Mouse (Mus musculus) right cerebral cortex, adult 2 months (tissue): Measurements from ENCODE around the gene Cpsf4l.

ENCODE experiments used
- DNase-seq, 2 experiments: peaks; one replicate each; pipeline ENCODE4 v3.0.0; 2021 to 2022; ENCODE audit warnings: low spot score in 2 of 2

Gene Cpsf4l

DNA sequence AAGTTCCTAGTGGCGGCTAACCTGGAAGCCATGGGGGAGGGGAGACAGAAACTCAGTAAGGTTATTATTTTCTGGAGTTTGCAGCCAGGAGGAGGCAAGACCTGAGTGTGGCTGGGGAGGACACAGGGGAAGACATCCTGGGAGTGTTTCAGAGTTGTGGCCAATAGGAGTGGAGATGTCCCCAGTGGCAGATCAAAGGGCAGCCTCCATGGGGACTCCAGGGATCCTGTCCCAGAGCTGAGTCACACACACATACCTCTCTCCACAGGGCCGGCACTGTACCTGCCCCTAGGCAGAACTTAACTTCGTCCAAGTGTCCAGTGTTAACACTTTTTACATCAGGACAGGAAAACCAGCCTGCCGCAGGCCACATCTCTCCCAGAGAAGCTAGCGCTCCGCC, 25.3 kb upstream of the Cpsf4l start:
- DNase-seq: no peak

DNA sequence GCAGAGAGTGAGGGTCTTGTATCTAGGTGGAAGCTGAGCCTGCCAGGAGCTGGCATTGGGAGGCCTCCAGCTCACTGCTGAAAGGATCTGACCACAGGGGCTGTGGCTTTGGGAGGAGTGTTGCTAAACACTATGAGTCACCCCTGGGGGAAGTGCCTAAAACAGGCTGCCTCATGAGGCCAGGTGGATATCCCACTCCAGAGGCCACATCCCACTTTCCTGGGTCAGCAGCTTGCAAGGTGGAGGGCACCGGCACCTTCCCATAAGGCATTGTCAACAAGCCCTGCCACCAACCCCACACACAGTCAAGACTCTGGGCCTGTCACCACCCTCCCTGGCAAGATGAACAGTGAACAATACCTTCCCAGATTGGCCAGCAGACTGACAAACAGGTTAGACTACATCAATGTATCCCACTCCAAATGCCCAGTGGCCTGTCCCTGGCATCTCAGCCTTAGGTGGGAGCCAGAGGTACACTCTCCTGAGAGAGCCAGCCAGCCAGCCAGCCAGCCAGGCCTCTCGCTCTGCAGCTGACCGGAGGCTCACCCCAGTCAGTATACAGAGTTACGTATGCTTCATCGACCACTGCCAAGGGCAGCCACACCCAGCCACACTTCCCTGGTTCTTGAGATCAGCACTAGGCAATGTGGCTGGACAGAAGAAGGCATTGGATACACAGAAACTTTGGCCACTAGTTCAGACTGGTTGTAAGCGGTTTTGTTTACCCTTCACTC, 24.0 kb upstream of the Cpsf4l start:
- no peak for DNase-seq

DNA sequence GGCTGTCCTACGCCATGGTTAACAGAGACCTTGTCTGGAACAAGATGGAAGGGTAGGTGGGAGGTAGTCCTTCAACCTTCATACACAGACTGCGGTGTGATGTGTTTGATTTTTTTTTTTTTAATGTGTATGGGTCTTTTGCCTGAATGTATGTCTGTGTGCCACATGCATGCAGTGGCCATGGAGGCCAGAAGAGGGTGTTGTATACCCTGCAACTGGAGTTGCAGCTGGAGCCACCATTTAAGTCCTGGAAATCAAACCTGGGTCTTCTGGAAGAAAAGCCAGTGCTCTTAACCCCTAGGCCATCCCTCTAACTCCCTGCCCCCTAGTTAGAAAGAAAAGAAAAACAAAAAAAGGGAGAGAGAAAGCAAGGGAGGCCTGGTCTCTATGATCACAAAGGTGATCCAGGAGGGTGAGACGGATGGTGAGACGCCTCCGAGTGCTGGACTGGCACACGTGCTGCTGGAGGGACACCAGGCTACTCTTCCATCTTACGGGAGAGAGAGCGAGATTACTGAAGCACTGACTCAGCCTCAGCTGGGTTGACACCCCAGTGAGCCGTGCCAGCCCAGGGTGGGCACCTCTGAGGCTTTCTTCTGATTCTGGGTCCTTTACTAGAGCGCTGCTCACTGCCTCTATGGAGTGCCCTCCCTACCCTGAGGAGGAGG, 22.3 kb upstream of the Cpsf4l start:
- no peak for DNase-seq

DNA sequence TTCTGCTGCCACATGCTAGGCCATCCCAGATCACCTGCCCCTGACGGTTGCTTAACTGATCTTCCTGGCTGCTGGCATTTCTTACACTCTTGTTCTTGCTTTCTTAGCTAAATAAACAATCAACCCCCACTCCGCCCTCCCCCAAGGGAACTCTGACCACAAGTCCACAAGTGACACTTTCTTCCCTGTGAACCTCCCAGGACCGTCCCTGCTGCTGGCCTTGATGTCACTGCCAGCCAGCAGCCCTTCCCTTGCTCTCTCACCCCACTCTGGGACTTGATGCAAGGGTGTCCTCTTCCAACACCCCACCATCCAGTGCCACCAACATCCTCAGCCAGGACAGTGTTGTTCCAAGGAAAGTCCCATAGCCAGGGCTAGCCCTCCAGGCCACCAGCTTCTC, 21.1 kb upstream of the Cpsf4l start:
- DNase-seq: no peak

DNA sequence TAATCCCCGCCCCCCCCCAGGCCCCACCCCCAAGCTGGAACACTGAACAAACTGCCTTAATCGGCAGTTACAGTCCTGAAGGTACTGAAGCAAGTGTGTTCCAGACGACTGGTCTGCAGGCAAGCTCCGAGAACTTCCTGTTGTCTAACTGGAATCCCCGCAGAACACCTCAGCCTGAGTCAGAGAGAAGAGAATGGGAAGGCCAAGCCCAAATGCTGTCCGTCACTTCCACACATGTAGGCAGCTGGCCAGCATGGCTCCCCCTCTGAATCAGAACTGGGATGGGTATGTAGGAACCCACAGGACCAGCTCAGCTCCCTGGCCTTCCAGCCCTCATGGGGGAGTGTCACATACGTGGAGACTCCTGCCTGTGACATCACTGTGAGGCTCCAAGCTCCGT, 20.1 kb upstream of the Cpsf4l start:
- DNase-seq: no peak

DNA sequence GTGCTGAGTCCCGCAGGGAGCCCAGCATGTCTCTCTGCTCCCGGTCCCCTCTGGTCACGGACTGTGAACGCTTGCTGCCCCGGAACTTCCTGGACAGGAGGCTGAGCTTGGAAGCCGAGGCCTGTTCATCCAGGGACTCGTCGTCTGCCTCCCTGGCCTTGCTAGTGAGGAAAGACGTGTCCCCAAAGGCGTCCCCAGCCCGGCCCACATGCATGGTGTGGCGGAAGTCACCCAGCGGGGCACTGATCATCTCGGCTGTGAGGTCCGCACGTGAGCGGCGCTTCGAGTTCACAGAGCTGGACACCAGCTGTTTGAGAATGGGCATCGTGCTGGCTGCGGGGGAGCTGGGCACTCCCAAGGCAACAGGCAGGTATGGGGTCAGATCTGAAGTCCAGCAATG, 19.4 kb upstream of the Cpsf4l start:
- no peak for DNase-seq

DNA sequence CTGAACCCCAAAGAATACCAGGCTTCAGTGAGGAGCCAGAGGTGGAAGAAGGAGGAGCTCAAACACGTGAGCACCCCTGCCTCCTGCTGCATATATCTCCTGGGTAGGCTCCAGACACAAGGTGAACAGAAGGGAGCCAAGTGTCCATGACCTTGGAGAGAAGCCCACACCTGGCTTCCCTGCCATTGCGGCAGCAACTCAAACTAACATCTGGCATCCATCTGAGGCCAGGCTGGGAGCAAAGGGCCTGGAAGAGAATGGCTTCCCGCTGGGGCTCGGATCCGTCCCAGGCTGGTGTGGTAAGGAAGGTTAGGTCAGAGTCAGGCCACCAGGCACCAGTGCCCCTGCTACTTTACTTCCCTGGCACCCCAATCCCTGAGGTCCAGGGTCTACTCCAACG, 18.2 kb upstream of the Cpsf4l start:
- no peak for DNase-seq

DNA sequence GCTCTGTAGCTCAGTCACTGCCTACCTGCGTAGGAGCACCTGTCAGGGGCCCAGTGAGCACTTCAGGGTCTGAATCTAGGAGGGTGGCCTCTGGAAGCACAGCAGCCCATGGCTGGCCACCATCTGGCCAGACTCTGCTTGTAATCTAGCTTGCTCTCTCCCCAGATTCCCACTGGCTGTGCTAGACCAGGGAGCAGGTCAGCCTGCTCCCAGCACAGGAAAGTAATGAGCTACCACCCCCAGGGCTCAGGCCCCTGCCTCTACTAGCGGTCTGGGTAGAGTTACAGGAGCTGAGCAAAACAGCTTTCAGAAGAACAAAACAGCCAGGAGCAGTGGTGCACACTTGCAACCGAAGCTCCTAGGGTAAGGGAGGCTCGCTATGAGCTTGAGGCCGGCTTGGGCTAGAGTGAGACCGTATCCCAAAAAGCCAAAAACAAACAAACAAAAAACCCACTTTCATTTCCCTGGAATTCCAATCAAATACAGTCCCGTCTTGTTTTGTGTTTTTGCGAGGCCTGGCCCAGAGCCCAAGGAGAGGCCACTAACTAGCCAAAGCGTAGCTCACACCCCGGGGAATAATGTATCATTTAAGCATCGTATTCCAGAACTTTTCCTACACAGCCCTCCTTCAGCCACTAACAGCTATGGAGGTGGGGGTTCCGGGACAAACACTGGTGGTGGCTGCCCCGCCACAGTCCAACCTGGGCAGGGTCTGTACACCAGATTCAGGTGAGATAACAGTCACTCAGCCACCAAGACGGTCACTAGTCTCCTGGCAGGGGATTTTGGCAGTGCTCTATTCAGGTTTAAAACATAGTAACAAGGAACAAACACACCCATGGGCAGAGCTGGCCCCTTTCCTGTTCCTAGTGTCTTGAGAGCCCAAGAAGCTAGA, 17.4 kb upstream of the Cpsf4l start:
- DNase-seq: no peak

DNA sequence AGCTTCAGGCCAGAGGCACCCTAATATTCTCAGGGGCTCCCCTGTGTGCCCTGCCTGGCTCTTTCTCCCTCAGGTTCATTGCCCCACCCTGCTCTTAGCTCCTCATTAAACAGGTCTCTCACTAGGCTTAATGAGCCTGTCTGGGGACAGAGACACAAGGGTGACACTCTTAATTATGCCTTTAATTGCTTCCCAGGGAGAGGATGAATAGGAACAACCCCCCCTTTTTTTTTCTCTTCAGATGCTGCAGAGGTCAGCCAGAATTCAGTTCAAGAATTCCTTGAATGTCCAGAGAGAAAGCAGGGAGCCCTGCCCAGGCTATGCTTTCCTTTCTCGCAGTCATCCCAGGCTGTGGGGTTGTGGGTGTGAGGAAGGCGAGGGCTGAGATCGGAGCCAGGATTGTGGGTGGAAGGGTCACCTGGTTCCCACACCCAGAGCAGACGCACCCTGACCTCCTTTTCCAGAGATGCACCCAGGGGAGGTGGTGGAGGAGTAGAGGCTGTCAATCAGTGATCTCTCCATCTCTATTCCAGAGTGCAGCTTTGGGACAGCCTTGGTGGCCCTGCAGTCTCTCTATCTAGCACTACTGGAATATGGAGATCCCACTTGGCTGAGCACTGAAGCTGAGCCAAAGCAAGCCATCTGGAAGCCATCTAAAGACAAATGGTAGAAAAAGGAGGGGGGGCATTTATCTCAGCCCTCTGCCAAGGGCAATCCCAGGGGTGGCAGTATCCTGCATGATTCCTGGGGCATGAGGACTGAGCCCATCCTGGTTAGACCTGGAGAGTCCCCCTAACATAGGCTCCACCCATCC, 15.6 kb upstream of the Cpsf4l start:
- DNase-seq: no peak

DNA sequence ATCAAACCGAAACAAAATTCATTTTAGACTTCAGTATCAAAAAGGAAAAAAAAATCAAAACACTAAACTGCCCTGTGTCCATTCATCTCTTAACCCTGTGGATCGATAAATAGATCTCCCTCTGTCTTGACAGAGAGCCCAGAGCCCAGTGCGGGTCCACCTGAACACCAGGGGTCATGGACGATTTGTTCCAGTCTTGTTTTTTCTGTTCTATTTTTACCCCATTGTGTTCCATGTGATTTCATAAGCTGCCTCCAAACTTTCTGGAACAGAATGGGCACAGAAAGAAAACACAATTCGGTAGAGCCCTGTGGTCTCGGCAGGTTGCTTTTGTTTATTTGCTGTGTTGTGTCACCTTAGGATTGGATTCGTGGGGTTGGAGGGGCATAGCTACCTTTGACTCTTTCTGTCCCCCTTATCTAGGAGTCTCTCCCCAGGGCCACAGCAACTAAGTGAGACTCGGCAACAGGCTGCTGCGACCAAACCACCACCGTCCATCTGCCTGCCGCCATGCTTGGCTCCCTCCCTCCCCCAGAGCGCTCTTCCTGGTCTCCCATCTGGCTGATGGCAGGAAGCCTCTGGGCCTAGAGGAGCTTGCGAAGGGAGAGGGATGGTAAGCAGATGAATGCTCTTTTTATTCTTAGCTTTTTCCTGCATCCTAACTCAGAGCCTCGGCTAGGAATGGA, 12.7 kb upstream of the Cpsf4l start:
- DNase-seq: no peak

DNA sequence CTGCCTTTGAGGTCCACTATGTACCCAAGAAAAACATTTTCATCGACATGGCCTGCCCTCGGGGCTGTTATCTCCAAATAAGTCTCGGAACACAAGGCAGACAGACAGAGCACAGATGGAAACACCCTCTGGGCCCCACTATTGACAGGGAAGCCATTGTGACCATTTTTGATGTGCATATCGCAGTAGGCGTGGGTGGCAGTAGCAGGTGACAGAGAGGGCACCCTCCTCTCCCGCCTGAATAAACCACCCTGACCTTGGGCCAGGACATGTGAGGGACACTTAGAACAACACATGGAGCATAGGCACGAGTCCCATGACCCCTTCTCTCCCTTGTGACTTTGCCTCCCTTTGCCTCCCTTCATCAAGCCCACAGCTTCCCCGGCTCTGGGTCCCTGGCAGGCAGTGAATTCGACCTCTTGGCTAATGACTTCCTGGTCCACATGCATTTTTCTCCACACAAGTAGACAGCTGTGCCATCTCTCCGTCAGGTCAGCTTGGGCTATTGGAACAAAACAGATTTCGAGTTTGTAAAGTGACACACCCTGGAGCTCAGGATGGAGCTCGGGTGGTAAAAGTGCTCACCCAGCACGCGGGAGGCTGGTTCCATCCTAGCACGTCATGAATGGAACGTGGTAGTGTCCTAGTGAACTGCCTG, 8.1 kb upstream of the Cpsf4l start:
- DNase-seq: no peak

DNA sequence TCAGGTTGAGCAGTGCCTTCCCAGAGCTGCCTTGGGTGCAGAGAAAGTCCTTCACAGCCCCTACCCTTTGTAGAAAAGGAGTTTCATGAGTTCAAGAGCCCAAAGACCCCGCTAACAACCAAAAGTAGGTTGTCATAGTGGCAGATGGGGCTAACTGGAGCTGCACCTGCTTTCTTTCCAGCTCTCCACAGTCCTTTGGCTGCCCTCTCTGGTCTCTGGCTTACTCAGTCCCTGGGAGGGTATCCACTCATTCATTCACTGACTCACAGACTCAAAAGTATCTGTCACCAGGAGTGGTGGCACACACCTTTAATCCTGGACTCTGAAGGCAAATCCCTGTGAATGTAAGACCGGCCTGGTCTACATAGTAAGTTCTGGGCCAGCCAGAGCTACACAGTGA, 6.3 kb upstream of the Cpsf4l start:
- no peak for DNase-seq

DNA sequence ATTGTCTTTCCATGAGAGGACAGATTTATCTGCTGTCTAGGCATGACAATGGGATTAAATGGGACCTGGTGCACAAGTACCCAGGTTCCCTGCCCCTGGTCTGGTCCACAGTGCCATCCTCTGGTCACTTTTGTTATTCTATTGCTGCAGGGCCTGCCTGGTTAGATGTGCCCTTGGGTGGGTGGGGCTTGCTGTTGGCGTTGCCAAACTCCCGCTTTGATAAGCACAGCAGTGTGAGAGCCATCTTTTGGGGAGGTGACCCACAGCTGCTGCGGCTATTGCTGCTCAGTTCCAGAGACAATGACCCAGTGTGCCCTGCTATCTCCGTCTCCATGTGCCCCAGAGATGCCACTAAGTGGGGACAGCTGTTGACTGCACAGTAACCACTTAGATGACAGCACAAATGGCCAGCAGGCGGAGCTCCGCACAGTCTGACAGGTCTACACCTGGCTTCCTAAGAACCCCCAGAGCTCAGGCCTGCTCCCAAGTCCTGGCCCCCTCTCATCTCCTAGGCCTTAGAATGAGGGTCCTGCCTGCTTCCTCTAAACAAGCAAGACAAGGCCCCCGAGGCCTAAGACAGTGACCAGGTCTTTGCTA, 5.4 kb upstream of the Cpsf4l start:
- DNase-seq: no peak

DNA sequence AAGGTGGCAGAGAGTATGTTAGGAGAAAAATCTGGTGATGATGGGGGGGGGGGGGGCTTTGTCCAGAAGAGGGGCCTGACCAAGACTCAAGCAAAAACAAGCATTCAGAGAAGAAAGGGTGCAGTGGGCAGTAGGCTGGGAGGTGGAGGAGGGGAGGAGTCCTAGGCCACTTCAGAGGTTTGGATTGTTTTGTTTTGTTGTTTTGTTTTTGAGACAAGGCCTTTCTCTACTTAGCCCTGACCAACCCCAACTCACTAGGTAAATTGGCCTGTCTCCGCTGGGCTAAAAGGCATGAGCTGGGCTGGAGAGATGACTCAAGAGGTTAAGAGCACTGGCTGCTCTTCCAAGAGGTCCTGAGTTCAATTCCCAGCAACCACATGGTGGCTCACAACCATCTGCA, 1.2 kb upstream of the Cpsf4l start:
- no peak for DNase-seq

DNA sequence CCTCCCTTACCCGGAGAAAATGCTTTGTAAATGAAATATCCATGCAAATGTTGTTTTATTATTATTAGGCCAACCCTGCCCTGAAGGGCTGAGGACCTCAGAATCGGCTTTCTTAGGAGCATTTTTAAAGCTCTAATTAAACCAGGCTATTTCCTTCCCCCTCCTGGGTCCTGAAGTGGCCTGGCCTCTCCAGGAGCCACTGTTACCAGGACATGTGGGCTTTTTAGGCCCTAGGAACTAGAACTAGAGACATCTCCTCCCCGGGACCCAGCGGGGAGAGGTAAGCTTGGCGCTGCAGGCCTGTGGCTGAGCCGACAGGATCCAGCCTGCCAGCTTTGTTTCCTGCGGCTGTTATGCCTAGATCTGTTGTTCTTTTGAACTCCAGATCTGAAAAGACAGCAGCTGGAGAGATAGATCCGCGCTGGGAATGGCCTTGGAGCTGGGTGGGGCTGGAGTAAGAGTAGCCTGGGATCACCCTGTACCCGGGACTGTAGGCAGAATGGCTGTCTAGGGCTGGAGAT, 500 bp upstream of the Cpsf4l start:
- DNase-seq: no peak

DNA sequence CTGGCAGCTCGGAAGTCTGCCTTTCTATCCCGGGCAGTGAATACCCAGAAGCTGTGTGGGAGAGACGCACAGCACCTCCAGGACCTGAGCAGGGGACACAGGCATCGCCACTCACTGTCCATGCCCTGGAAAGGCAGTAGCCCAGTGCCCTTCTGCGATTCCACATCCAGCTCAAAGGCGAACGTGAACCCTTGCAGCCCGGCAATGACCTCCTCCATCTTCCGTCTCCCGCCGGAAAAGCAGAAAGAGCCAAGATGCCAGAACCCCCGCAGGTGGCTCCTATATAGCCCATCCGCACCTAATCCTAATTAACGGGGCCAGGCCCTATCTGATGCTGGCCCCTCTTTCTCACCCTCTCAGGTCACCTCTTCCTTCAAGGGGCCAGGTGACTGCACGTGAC, 545 bp downstream of the Cpsf4l start:
- no peak for DNase-seq

DNA sequence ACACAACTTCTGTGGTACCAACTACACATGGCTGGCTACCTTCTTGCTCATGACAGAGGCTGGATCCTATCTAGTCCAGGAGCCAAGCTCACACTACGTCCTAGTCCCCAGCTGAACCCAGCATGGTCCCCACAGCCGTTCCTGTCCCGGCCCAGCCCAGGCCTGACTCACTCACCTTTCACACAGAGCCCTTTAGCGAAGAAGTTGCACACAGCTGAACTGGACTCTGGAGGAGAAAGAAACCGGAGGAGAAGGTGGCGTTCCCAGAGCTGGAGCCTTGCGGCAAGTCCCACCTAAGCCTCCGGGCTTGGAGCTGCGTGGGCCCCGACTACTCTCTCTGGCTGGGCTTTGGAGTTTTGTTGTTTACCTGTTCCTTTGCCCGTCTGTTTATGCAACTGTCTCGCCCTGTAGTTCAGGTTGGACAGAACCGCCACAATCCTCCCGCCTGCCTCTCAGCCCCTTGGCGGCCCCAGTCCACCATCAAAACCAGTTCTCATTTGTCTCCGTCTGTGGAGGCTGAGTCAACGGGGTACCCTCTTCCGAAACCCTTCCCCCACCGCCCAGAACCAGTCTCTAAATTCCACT, 1.1 kb downstream of the Cpsf4l start:
- no peak for DNase-seq

DNA sequence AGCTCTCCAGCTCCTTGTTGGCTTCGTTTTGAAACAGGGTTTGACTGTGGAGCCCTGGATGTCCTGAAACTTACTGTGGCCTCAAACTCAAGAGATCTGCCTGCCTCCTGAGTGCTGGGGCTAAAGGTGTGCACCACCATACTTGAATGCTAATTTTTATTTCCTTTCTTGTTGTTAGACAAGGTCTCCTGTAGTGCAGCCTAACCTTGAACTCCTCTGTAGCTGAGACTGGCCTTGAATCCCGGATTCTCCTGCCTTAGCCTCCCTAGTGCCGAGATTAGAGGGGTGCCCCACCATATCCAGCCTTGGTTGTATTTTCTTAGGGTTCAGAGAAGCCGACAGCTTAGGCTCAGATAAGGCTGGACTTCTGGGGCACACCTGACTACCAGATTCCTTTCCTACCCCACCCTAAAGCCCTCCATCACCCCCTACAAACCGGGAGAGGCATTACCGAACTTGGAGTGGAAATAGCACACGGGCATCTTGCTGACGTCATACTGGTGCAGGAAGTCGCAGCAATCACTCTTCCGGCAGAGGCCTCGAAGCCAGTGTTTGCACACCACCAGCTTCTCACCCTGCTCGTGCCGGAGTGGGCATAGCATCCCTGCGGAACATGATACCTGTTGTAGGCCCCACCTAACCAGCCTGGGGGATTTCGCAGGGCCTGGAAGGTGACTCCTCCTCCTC, 3.7 kb downstream of the Cpsf4l start:
- DNase-seq: no peak

DNA sequence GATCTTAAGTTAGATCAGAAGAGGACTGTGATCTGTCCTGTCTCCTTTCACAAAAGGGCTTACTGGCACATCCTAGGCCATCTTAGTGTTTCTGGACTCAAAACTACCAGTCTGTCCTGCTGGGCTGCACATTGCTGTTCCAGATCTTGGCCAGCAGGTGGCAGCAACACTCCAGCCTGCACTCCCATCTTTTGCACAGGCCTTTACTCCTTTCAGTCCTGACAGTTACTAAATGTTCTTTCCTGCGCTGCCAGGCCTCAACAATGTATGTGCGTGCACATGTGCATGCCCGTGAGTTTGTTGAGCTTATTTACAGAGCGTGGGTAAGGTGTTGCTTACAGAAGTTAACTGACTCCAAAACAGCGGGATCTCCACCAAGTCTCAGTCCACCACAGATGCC, 6.1 kb downstream of the Cpsf4l start:
- peak; percentile 85 for DNase-seq
